Mouse (Mus musculus) bone marrow, adult 2 months (tissue): ENCODE data around the gene Nubpl. TPM values are rescaled to one million over a fixed set of nuclear protein-coding genes. Genes with fewer than 3 reads are reported as not detected.
"Not testable (repeated sequence)": the region's sequence is repeated elsewhere in the genome, so short reads cannot be mapped to it uniquely, and the experiment has no call there.

Experiments used
- H3K27ac ChIP-seq: fragments of 200-500 bp; 2 replicates; pipeline ENCODE4 v1.5.1; 2012; ENCODE audit warnings: low read depth, mild to moderate bottlenecking, control low read depth, inconsistent platforms, low read length; ENCODE audit not compliant: control insufficient read depth, poor library complexity, insufficient read depth
- H3K4me1 ChIP-seq: fragments of 200-500 bp; 2 replicates; pipeline ENCODE4 v1.6.1; 2011; ENCODE audit warnings: low read length; ENCODE audit not compliant: control insufficient read depth, insufficient read depth
- H3K4me3 ChIP-seq: fragments of 200-500 bp; replicated peaks from 2 replicates; pipeline ENCODE3; 2011; ENCODE audit warnings: mild to moderate bottlenecking, low read depth, low read length, control low read depth; ENCODE audit not compliant: control insufficient read depth
- CTCF ChIP-seq: fragments of 200-500 bp; IDR thresholded peaks from 2 replicates; pipeline ENCODE4 v1.5.1; 2011; ENCODE audit warnings: low read length, control low read depth; ENCODE audit not compliant: control insufficient read depth, insufficient read depth
- POLR2A ChIP-seq: fragments of 200-500 bp; IDR thresholded peaks from 2 replicates; pipeline ENCODE4 v1.6.1; 2011; ENCODE audit warnings: low read depth, mild to moderate bottlenecking, control low read depth, low read length, borderline replicate concordance; ENCODE audit not compliant: control insufficient read depth
- WGBS: fragments of 180-500 bp; shearing (Covaris S2); methylation state at CpG from one replicate; pipeline ENCODE4 v1.1.7; 2018; 5-methylcytosine and 5-hydroxymethylcytosine counted together
- polyA plus RNA-seq: library from polyadenylated mRNA; stranded (reverse); fragments of >200 nt; gene quantifications from 2 replicates; pipeline ENCODE4 v1.2.4, GENCODE M21; 2011; ENCODE audit warnings: low replicate concordance; ENCODE audit not compliant: missing spikeins, insufficient read depth, insufficient read length

Gene Nubpl
- polyA plus RNA-seq, 1 experiment = 2.6 TPM

GRCm38 (mm10) chr12:52209121-52209610, 111.6 kb downstream of the Nubpl start:
- TF ChIP-seq CTCF = no peak
- TF ChIP-seq POLR2A = no peak
- Histone ChIP-seq H3K4me1 (no peaks in the 10 kb centered on the region), H3K27ac (no peak overlapping the region), H3K4me3 (no peak overlapping the region)
- 75% methylated on average over 3 of the region's 3 CpGs for WGBS

GRCm38 (mm10) chr12:52211144-52211543, 113.6 kb downstream of the Nubpl start:
- H3K4me1 ChIP-seq = no peaks in the 10 kb centered on the region
- TF ChIP-seq CTCF (no peak), POLR2A (no peak)
- H3K27ac ChIP-seq = no peak overlapping the region

DNA sequence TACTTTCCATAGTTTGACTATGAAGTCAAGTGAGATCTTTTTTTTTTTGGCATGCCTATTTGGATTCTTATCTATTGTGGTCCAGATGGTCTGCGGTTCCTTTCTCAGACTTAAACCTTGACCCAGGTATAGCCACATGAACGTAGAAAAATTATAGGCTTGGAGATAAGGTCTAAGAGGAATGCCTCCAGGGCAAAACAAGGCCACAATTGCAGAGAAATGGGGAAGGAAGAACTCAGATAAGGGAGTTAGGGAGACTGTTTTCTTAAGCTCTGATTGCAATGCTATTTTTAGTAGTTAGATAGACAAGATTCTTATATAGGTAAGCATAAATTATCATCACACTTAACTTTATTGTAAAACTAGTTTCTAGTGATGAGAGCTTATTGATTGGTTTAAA, 117.3 kb downstream of the Nubpl start:
- TF ChIP-seq CTCF (no peak), POLR2A (no peak)
- H3K4me1 ChIP-seq = no peaks in the 10 kb centered on the region
- 42% methylated on average over 2 of the region's 2 CpGs for WGBS
- no peak overlapping the region for H3K4me3 ChIP-seq
- H3K27ac ChIP-seq = no peak overlapping the region

More at GRCm38 (mm10) chr12:52211144-52211543, 113.6 kb downstream of the Nubpl start:
- H3K4me3 ChIP-seq = no peak overlapping the region

- no peaks in the 10 kb centered on the region for H3K4me1 ChIP-seq
- 75% methylated on average over 4 of the region's 4 CpGs for WGBS
- H3K4me3 ChIP-seq = no peak overlapping the region
- no peak for TF ChIP-seq CTCF
- TF ChIP-seq POLR2A = no peak
- H3K27ac ChIP-seq = no peak overlapping the region
These were observed 127.4 kb downstream of the Nubpl start for GRCm38 (mm10) chr12:52224954-52225353.

GRCm38 (mm10) chr12:52228746-52229145, 131.2 kb downstream of the Nubpl start:
- 70% methylated on average over 3 of the region's 3 CpGs for WGBS
- TF ChIP-seq POLR2A (no peak), CTCF (no peak)
- Histone ChIP-seq H3K4me3 (no peak overlapping the region), H3K27ac (no peak overlapping the region), H3K4me1 (no peaks in the 10 kb centered on the region)

- 86% methylated on average over 3 of the region's 3 CpGs for WGBS
- not testable (repeated sequence) for H3K4me1 ChIP-seq, H3K27ac ChIP-seq, H3K4me3 ChIP-seq
These were observed 134.4 kb downstream of the Nubpl start for GRCm38 (mm10) chr12:52231929-52232328.

DNA sequence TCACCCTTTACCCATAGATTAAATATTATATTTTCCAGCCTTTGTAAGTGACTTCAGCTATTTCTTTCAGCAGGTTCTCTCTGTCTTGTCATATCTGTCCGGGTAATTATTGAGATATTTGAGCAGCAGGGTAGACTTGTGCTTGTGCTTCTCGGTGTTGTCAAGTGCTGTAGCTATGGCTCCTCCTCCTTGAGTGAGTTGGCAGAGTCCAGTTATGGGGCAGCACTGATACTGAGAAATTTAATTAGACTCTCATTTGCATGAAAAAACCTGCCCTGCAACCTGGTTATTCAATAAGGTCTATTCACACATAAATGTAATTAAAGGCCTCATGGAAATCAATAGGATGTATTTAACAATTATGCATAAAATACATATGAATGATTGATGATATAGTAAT, 145.2 kb downstream of the Nubpl start:
- Histone ChIP-seq H3K4me1 (no peaks in the 10 kb centered on the region), H3K4me3 (no peak overlapping the region), H3K27ac (no peak overlapping the region)
- WGBS = 80% methylated on average over 2 of the region's 2 CpGs
- TF ChIP-seq POLR2A (no peak), CTCF (no peak)

DNA sequence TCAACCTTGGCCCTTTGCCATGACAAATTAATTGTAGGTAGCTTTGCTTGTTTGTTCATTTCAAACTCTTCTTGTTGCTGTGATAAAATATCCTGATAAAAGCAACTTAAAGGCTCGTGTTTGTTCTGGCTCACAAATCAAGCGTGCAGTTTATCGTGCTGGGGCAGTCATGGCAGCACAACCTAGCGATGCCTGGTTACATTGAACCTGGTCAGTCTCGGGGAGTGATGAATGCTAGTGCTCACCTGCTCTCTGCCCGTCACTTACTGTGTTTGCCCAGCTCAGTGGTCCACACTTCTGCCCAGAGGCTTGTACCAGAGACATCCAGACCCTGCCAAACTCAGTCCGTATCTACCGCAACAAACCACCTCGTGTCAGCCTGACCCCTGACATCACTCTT, 149.9 kb downstream of the Nubpl start:
- WGBS = 89% methylated on average over 9 of the region's 9 CpGs
- H3K4me1 ChIP-seq = no peaks in the 10 kb centered on the region
- H3K4me3 ChIP-seq = no peak overlapping the region
- no peak for TF ChIP-seq CTCF
- TF ChIP-seq POLR2A = no peak
- no peak overlapping the region for H3K27ac ChIP-seq

GRCm38 (mm10) chr12:52248531-52248930, 151.0 kb downstream of the Nubpl start:
- Histone ChIP-seq H3K4me3 (no peak overlapping the region), H3K27ac (no peak overlapping the region), H3K4me1 (no peaks in the 10 kb centered on the region)
- TF ChIP-seq CTCF = no peak
- no peak for TF ChIP-seq POLR2A
- WGBS = 65% methylated on average over 2 of the region's 2 CpGs

DNA sequence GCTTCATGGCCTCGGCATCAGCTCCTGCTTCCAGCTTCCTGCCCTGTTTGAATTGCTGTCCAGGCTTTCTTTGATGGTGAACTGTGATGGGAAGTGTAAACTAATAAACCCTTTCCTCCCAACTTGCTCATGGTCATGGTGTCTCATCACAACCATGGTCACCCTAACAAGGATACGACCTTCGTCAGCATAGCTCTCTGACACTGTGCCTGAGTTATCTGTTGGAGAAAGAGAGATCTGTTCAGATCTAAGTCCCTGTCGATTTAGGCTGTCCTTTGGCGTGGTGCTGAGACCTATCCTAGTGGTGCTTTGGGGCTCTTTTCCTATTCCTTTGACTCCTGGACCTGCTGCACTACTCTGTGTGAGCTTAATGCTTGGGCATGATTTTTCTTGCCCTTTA, 156.6 kb downstream of the Nubpl start:
- 80% methylated on average over 5 of the region's 5 CpGs for WGBS
- TF ChIP-seq POLR2A = no peak
- no peak for TF ChIP-seq CTCF

More for the DNA sequence above, 156.6 kb downstream of the Nubpl start:
- Histone ChIP-seq H3K4me3 (no peak overlapping the region), H3K27ac (no peak overlapping the region), H3K4me1 (no peaks in the 10 kb centered on the region)
